ENCODE assay signal across 8 mouse cellular contexts in genomic region chr9:40730701-40731590, GRCm38 (mm10). TPM values are rescaled to one million over a fixed set of nuclear protein-coding genes. Genes with fewer than 3 reads are reported as not detected.
A peak's percentile ranks its signal among the peaks of the same experiment; 100 is the strongest.
DNase-seq lines count a peak whose midpoint lies in the region; ATAC-seq and TF ChIP-seq lines count a peak whose summit lies in the region.

No protein-coding gene starts in this region.

- WGBS in embryonic facial prominence, embryonic 12.5 days = under 1% methylated on average over 35 of the region's 35 CpGs
- WGBS in heart, embryonic 12.5 days = under 1% methylated on average over 35 of the region's 35 CpGs
- under 1% methylated on average over 35 of the region's 35 CpGs for WGBS in kidney, embryonic 14.5 days
- WGBS in liver, postnatal 0 days (ENCODE audit: insufficient replicate concordance) = 2% methylated on average over 35 of the region's 35 CpGs
- under 1% methylated on average over 35 of the region's 35 CpGs for WGBS in neural tube, embryonic 13.5 days

- peak overlapping the region; percentile 28 for H3ac ChIP-seq in C2C12 (ENCODE audit: control insufficient read depth, insufficient read length, low read depth)

- peak overlapping the region; percentile 34; the same call in 1 of the 2 replicates for H3K9ac ChIP-seq in embryonic facial prominence, embryonic 12.5 days
- peak overlapping the region; percentile 31 for H3K9ac ChIP-seq in heart, embryonic 12.5 days
- H3K9ac ChIP-seq in kidney, embryonic 14.5 days (ENCODE audit: low read depth, low read length) = peak overlapping the region; percentile 54
- H3K9ac ChIP-seq in liver, postnatal 0 days (replicated peaks) = no peak overlapping the region
- H3K9ac ChIP-seq in neural tube, embryonic 13.5 days = peak overlapping the region; percentile 69

- TF ChIP-seq EP300 in liver, postnatal 0 days (IDR thresholded peaks at IDR 0.05; ENCODE audit: low read depth) = no peak

- no peak for TF ChIP-seq CTCF in C2C12 (IDR thresholded peaks at IDR 0.05; ENCODE audit: control insufficient read depth, insufficient read depth, insufficient read length)
- TF ChIP-seq CTCF in liver, postnatal 0 days (IDR thresholded peaks at IDR 0.05; ENCODE audit: low read depth) = no peak

- no peaks in the 10 kb centered on the region for H3K79me3 ChIP-seq in C2C12 (ENCODE audit: low read depth)

- H3K9me3 ChIP-seq in embryonic facial prominence, embryonic 12.5 days = no peaks in the 10 kb centered on the region
- no peaks in the 10 kb centered on the region for H3K9me3 ChIP-seq in heart, embryonic 12.5 days (replicated peaks)
- no peaks in the 10 kb centered on the region for H3K9me3 ChIP-seq in kidney, embryonic 14.5 days (ENCODE audit: control insufficient read depth, low read length)
- no peaks in the 10 kb centered on the region for H3K9me3 ChIP-seq in liver, postnatal 0 days (ENCODE audit: low read length)
- H3K9me3 ChIP-seq in neural tube, embryonic 13.5 days = no peaks in the 10 kb centered on the region

- H3K4me1 ChIP-seq in embryonic facial prominence, embryonic 12.5 days = peaks cover 18% of the 10 kb centered on the region; the same call in 1 of the 2 replicates
- 0 out of 2 replicates have a peak, but pooled peaks cover 4% of the 10 kb centered on the region for H3K4me1 ChIP-seq in heart, embryonic 12.5 days (replicated peaks)
- no peaks in the 10 kb centered on the region; the same call in 1 of the 2 replicates for H3K4me1 ChIP-seq in kidney, embryonic 14.5 days (ENCODE audit: control insufficient read depth, insufficient read depth, low read length)
- peaks cover 8% of the 10 kb centered on the region; the same call in 1 of the 2 replicates for H3K4me1 ChIP-seq in liver, postnatal 0 days (ENCODE audit: insufficient read depth)
- H3K4me1 ChIP-seq in neural tube, embryonic 13.5 days (replicated peaks) = peaks cover 37% of the 10 kb centered on the region

- peak; percentile 65 to 71 for DNase-seq in adrenal gland, postnatal 36 days
- DNase-seq in liver, postnatal 0 days = peak; percentile 58
- peak; percentile 62 for DNase-seq in testis, postnatal 10 days (ENCODE audit: low spot score)

- H3K36me3 ChIP-seq in C2C12 (ENCODE audit: control insufficient read depth, insufficient read depth) = no peaks in the 10 kb centered on the region
- no peaks in the 10 kb centered on the region for H3K36me3 ChIP-seq in embryonic facial prominence, embryonic 12.5 days
- H3K36me3 ChIP-seq in heart, embryonic 12.5 days = no peaks in the 10 kb centered on the region
- H3K36me3 ChIP-seq in kidney, embryonic 14.5 days (ENCODE audit: control insufficient read depth, insufficient read depth, low read length) = no peaks in the 10 kb centered on the region
- H3K36me3 ChIP-seq in liver, postnatal 0 days (replicated peaks; ENCODE audit: insufficient read depth, low read length) = no peaks in the 10 kb centered on the region
- no peaks in the 10 kb centered on the region for H3K36me3 ChIP-seq in neural tube, embryonic 13.5 days

- H3K27ac ChIP-seq in embryonic facial prominence, embryonic 12.5 days = peak overlapping the region; percentile 97
- peak overlapping the region; percentile 79 for H3K27ac ChIP-seq in heart, embryonic 12.5 days (ENCODE audit: poor library complexity, severe bottlenecking)
- peak overlapping the region; percentile 93 for H3K27ac ChIP-seq in kidney, embryonic 14.5 days (ENCODE audit: low read depth, low read length)
- H3K27ac ChIP-seq in liver, postnatal 0 days (ENCODE audit: low read depth) = 0 out of 2 replicates have a peak overlapping the region, but pooled peaks have one; percentile 31
- peak overlapping the region; percentile 87 for H3K27ac ChIP-seq in neural tube, embryonic 13.5 days (replicated peaks)

- H3K27me3 ChIP-seq in C2C12 (ENCODE audit: control insufficient read depth, insufficient read depth, insufficient read length) = no peaks in the 10 kb centered on the region
- H3K27me3 ChIP-seq in embryonic facial prominence, embryonic 12.5 days = no peaks in the 10 kb centered on the region
- no peaks in the 10 kb centered on the region; the same call in 1 of the 2 replicates for H3K27me3 ChIP-seq in heart, embryonic 12.5 days (replicated peaks)
- H3K27me3 ChIP-seq in kidney, embryonic 14.5 days (ENCODE audit: control insufficient read depth, insufficient read depth, low read length) = no peaks in the 10 kb centered on the region
- no peaks in the 10 kb centered on the region for H3K27me3 ChIP-seq in liver, postnatal 0 days (ENCODE audit: insufficient read depth, low read length)
- H3K27me3 ChIP-seq in neural tube, embryonic 13.5 days = no peaks in the 10 kb centered on the region

- peak overlapping the region; percentile 23 for H3K4me3 ChIP-seq in C2C12 (ENCODE audit: insufficient read depth, poor library complexity, severe bottlenecking)
- peak overlapping the region; percentile 30 for H3K4me3 ChIP-seq in embryonic facial prominence, embryonic 12.5 days
- H3K4me3 ChIP-seq in heart, embryonic 12.5 days = peak overlapping the region; percentile 47
- H3K4me3 ChIP-seq in kidney, embryonic 14.5 days (ENCODE audit: low read length) = peak overlapping the region; percentile 33
- H3K4me3 ChIP-seq in liver, postnatal 0 days (ENCODE audit: low read depth, low read length) = peak overlapping the region; percentile 30
- peak overlapping the region; percentile 39 for H3K4me3 ChIP-seq in neural tube, embryonic 13.5 days

- peak overlapping the region; percentile 53 for H3K4me2 ChIP-seq in embryonic facial prominence, embryonic 12.5 days (replicated peaks)
- H3K4me2 ChIP-seq in heart, embryonic 12.5 days = peak overlapping the region; percentile 77
- H3K4me2 ChIP-seq in kidney, embryonic 14.5 days (replicated peaks; ENCODE audit: low read depth, low read length) = peak overlapping the region; percentile 53
- peak overlapping the region; percentile 70 for H3K4me2 ChIP-seq in liver, postnatal 0 days (ENCODE audit: low read depth, low read length)
- H3K4me2 ChIP-seq in neural tube, embryonic 13.5 days = peak overlapping the region; percentile 66

- peaks cover 13% of the 10 kb centered on the region for H3K79me2 ChIP-seq in C2C12 (ENCODE audit: control insufficient read depth, insufficient read depth)

- peak; percentile 83 for ATAC-seq in embryonic facial prominence, embryonic 12.5 days (ENCODE audit: insufficient number of reproducible peaks, insufficient read depth, low FRiP score, low TSS enrichment)
- peak; percentile 78 for ATAC-seq in heart, embryonic 12.5 days (ENCODE audit: insufficient number of reproducible peaks, low FRiP score)
- ATAC-seq in kidney, embryonic 14.5 days (ENCODE audit: low FRiP score, low TSS enrichment) = peak; percentile 96
- peak; percentile 58 for ATAC-seq in liver, postnatal 0 days
- peak; percentile 82 for ATAC-seq in neural tube, embryonic 13.5 days (ENCODE audit: low read depth)

TF ChIP-seq in C2C12, 6 proteins besides CTCF, POLR2A, EP300 and RAD21:
- TF ChIP-seq MYOD1 (IDR thresholded peaks at IDR 0.05; ENCODE audit: control insufficient read depth, insufficient read length, low read depth) = peak; percentile 86
- no peak for TF ChIP-seq MYOG (IDR thresholded peaks at IDR 0.05; ENCODE audit: control insufficient read depth, extremely low read depth, insufficient read length)
- no peak for TF ChIP-seq FOSL1 (IDR thresholded peaks at IDR 0.05; ENCODE audit: insufficient read depth, low read length, poor library complexity, severe bottlenecking)

RNA-seq across cellular contexts. Expression of gene Clmp, which starts 45.2 kb away (rescaled TPM):
- polyA plus RNA-seq in C2C12 (2012; fragmentation: generic; extraction: Trizol) = 13.6 TPM
- 1 to 10 TPM; 5.2 to 6.9 TPM for total RNA-seq in adrenal gland, postnatal 36 days (2021)
- 75.9 and 81.8 TPM in 2 replicates for polyA plus RNA-seq in embryonic facial prominence, embryonic 12.5 days (2016; fragmentation: Nextera tagmentation; extraction: Ambion mirVana)
- 14.9 and 17.0 TPM in 2 replicates for polyA plus RNA-seq in heart, embryonic 12.5 days (2016; fragmentation: Nextera tagmentation; extraction: Ambion mirVana)
- polyA plus RNA-seq in kidney, embryonic 14.5 days (2014; fragmentation: Nextera tagmentation; extraction: Ambion mirVana) = 39.0 and 41.5 TPM in 2 replicates
- 1.8 and 1.9 TPM in 2 replicates for polyA plus RNA-seq in liver, postnatal 0 days (2015; fragmentation: Nextera tagmentation; extraction: Ambion mirVana)
- polyA plus RNA-seq in neural tube, embryonic 13.5 days (2015; fragmentation: Nextera tagmentation; extraction: Ambion mirVana) = 51.5 and 52.0 TPM in 2 replicates

Comparison
In these comparisons a context has a peak if more than half of its experiments do, and no peak if none do; other contexts are left out.
1. Peak in every context shown above with its lines: DNase-seq, ATAC-seq, H3K4me3 ChIP-seq and H3K27ac ChIP-seq.
2. H3K27ac ChIP-seq: peak in every context shown above with its lines; median percentile 97 in embryonic facial prominence, embryonic 12.5 days; 93 in kidney, embryonic 14.5 days; 87 in neural tube, embryonic 13.5 days; 79 in heart, embryonic 12.5 days; 31 in liver, postnatal 0 days.